In genomic region chr7:28938654-28939053, GRCm38 (mm10) we compare ENCODE assay signal across 14 mouse cellular contexts. TPM values are rescaled to one million over a fixed set of nuclear protein-coding genes. Genes with fewer than 3 reads are reported as not detected.
A peak's percentile ranks its signal among the peaks of the same experiment; 100 is the strongest.
DNase-seq lines count a peak whose midpoint lies in the region; ATAC-seq and TF ChIP-seq lines count a peak whose summit lies in the region.
"Had no signal": no experiment of that assay in that cellular context is flagged by ENCODE, and none has a peak within 500 bp of the region (broad histone marks: within the 10 kb centered on the region; RNA-seq: fewer than 3 reads in every experiment).

No protein-coding gene starts in this region.

- peak overlapping the region; percentile 63; the same call in 1 of the 2 replicates for H3K9ac ChIP-seq in heart, embryonic 12.5 days
- H3K9ac ChIP-seq in lung, postnatal 0 days (replicated peaks; ENCODE audit: low read depth) = no peak overlapping the region
- 0 out of 2 replicates have a peak overlapping the region, but pooled peaks have one; percentile 20 for H3K9ac ChIP-seq in heart, embryonic 15.5 days
- no peak overlapping the region for H3K9ac ChIP-seq in stomach, embryonic 14.5 days (replicated peaks; ENCODE audit: low read depth, low read length)

- H3K27me3 ChIP-seq in heart, embryonic 12.5 days (replicated peaks) = no peaks in the 10 kb centered on the region
- no peaks in the 10 kb centered on the region for H3K27me3 ChIP-seq in lung, postnatal 0 days (replicated peaks; ENCODE audit: insufficient read depth, low read length)
- no peaks in the 10 kb centered on the region for H3K27me3 ChIP-seq in heart, embryonic 15.5 days
- no peaks in the 10 kb centered on the region for H3K27me3 ChIP-seq in stomach, embryonic 14.5 days (ENCODE audit: control insufficient read depth, insufficient read depth, low read length)
- H3K27me3 ChIP-seq: CH12.LX had no signal

- TF ChIP-seq EP300 in lung, postnatal 0 days (IDR thresholded peaks at IDR 0.05) = no peak

- H3K36me3 ChIP-seq in heart, embryonic 12.5 days = peaks cover 27% of the 10 kb centered on the region
- H3K36me3 ChIP-seq in lung, postnatal 0 days (ENCODE audit: insufficient read depth, low read length) = 0 out of 2 replicates have a peak, but pooled peaks cover 5% of the 10 kb centered on the region
- H3K36me3 ChIP-seq in heart, embryonic 15.5 days = no peaks in the 10 kb centered on the region
- no peaks in the 10 kb centered on the region; the same call in 1 of the 2 replicates for H3K36me3 ChIP-seq in stomach, embryonic 14.5 days (ENCODE audit: control insufficient read depth, insufficient read depth, low read length)

- DNase-seq in heart, postnatal 10 days = no peak
- DNase-seq in lung, postnatal 0 days (ENCODE audit: low spot score) = no peak
- DNase-seq in lung, postnatal 14 days = no peak
- DNase-seq in natural killer cell, adult 2 months (ENCODE audit: low spot score in 2 of 2) = no peak
- DNase-seq in cerebellum, adult 11-12 months = no peak
- DNase-seq: adrenal gland, postnatal 36 days; embryo, embryonic 11 days; gastrocnemius, postnatal 36 days; retina, postnatal 1 day had no signal

- TF ChIP-seq CTCF in lung, postnatal 0 days (IDR thresholded peaks at IDR 0.05) = peak; percentile 48

- H3K9me3 ChIP-seq in heart, embryonic 12.5 days (replicated peaks) = no peaks in the 10 kb centered on the region
- no peaks in the 10 kb centered on the region for H3K9me3 ChIP-seq in lung, postnatal 0 days (ENCODE audit: low read length)
- no peaks in the 10 kb centered on the region for H3K9me3 ChIP-seq in heart, embryonic 15.5 days (replicated peaks)
- no peaks in the 10 kb centered on the region for H3K9me3 ChIP-seq in stomach, embryonic 14.5 days (ENCODE audit: control insufficient read depth, low read depth, low read length)

- peak overlapping the region; percentile 95 for H3K27ac ChIP-seq in heart, embryonic 12.5 days (ENCODE audit: poor library complexity, severe bottlenecking)
- H3K27ac ChIP-seq in lung, postnatal 0 days (ENCODE audit: low read length) = 0 out of 2 replicates have a peak overlapping the region, but pooled peaks have one; percentile 77
- H3K27ac ChIP-seq in heart, embryonic 15.5 days = peak overlapping the region; percentile 97
- H3K27ac ChIP-seq in stomach, embryonic 14.5 days (ENCODE audit: low read length) = peak overlapping the region; percentile 6; the same call in 1 of the 2 replicates

- H3K4me1 ChIP-seq in heart, embryonic 12.5 days (replicated peaks) = peaks cover 99% of the 10 kb centered on the region
- peaks cover 36% of the 10 kb centered on the region; the same call in 1 of the 2 replicates for H3K4me1 ChIP-seq in lung, postnatal 0 days (ENCODE audit: insufficient read depth, low read depth, low read length)
- H3K4me1 ChIP-seq in heart, embryonic 15.5 days (replicated peaks) = peaks cover 93% of the 10 kb centered on the region
- peaks cover 52% of the 10 kb centered on the region for H3K4me1 ChIP-seq in stomach, embryonic 14.5 days (ENCODE audit: control insufficient read depth, insufficient read depth, low read length)

- WGBS in heart, embryonic 12.5 days = 76% methylated on average over 4 of the region's 4 CpGs
- 82% methylated on average over 4 of the region's 4 CpGs for WGBS in lung, postnatal 0 days
- WGBS in heart, embryonic 15.5 days = 72% methylated on average over 4 of the region's 4 CpGs
- 77% methylated on average over 4 of the region's 4 CpGs for WGBS in stomach, embryonic 14.5 days

- no peak for ATAC-seq in heart, embryonic 12.5 days (ENCODE audit: insufficient number of reproducible peaks, low FRiP score)
- 0 out of 2 replicates have a peak, but pooled peaks have one; percentile 9 for ATAC-seq in lung, postnatal 0 days
- ATAC-seq in heart, embryonic 15.5 days (replicated peaks; ENCODE audit: insufficient number of reproducible peaks, insufficient read depth, low FRiP score, low read depth) = no peak
- ATAC-seq in stomach, embryonic 14.5 days (ENCODE audit: insufficient number of reproducible peaks, insufficient read depth, low FRiP score, low read depth) = no peak

- H3K4me2 ChIP-seq in heart, embryonic 12.5 days = no peak overlapping the region
- no peak overlapping the region for H3K4me2 ChIP-seq in lung, postnatal 0 days (replicated peaks; ENCODE audit: low read depth, low read length)
- no peak overlapping the region for H3K4me2 ChIP-seq in heart, embryonic 15.5 days
- no peak overlapping the region for H3K4me2 ChIP-seq in stomach, embryonic 14.5 days (replicated peaks; ENCODE audit: low read depth, low read length)
- H3K4me2 ChIP-seq: midbrain, embryonic 11.5 days had no signal

- intact Hi-C loops in heart, postnatal 10 days (cut with DNase I) = loop anchor here (5.0 kb wide), 1 partner anchor 34 kb away; no protein-coding TSS in a partner anchor

- H3K4me3 ChIP-seq in heart, embryonic 12.5 days = no peak overlapping the region
- no peak overlapping the region for H3K4me3 ChIP-seq in lung, postnatal 0 days (ENCODE audit: low read depth, low read length)
- no peak overlapping the region for H3K4me3 ChIP-seq in heart, embryonic 15.5 days
- H3K4me3 ChIP-seq in stomach, embryonic 14.5 days (ENCODE audit: low read depth, low read length) = no peak overlapping the region

RNA-seq across cellular contexts. Expression of gene Actn4, which starts 23.5 kb away (rescaled TPM):
- 317 and 318 TPM in 2 replicates for polyA plus RNA-seq in heart, embryonic 12.5 days (2016; fragmentation: Nextera tagmentation; extraction: Ambion mirVana)
- 100 to 1,000 TPM; 173 to 174 TPM for total RNA-seq in heart, postnatal 10 days (2021)
- polyA plus RNA-seq in lung, postnatal 0 days (2015; fragmentation: Nextera tagmentation; extraction: Ambion mirVana) = 202 and 218 TPM in 2 replicates
- polyA plus RNA-seq in heart, embryonic 15.5 days (2015; fragmentation: Nextera tagmentation; extraction: Ambion mirVana) = 236 and 281 TPM in 2 replicates
- polyA plus RNA-seq in stomach, embryonic 14.5 days (2014; fragmentation: Nextera tagmentation; extraction: Ambion mirVana) = 272 and 280 TPM in 2 replicates

RNA-seq across cellular contexts. Expression of gene Eif3k, which starts 43.0 kb away (rescaled TPM):
- polyA plus RNA-seq in heart, embryonic 12.5 days (2016; fragmentation: Nextera tagmentation; extraction: Ambion mirVana) = 254 and 255 TPM in 2 replicates
- total RNA-seq in heart, postnatal 10 days (2021) = 100 to 1,000 TPM; 185 to 188 TPM
- 287 and 294 TPM in 2 replicates for polyA plus RNA-seq in lung, postnatal 0 days (2015; fragmentation: Nextera tagmentation; extraction: Ambion mirVana)
- 239 and 261 TPM in 2 replicates for polyA plus RNA-seq in heart, embryonic 15.5 days (2015; fragmentation: Nextera tagmentation; extraction: Ambion mirVana)
- 413 and 444 TPM in 2 replicates for polyA plus RNA-seq in stomach, embryonic 14.5 days (2014; fragmentation: Nextera tagmentation; extraction: Ambion mirVana)

RNA-seq across cellular contexts. Expression of gene Map4k1, which starts 43.2 kb away (rescaled TPM):
- polyA plus RNA-seq in heart, embryonic 12.5 days (2016; fragmentation: Nextera tagmentation; extraction: Ambion mirVana) = 5.8 and 6.5 TPM in 2 replicates
- total RNA-seq in heart, postnatal 10 days (2021) = 1 to 10 TPM; 2.0 to 2.2 TPM
- 2.0 and 3.5 TPM in 2 replicates for polyA plus RNA-seq in lung, postnatal 0 days (2015; fragmentation: Nextera tagmentation; extraction: Ambion mirVana)
- 2.8 and 7.6 TPM in 2 replicates for polyA plus RNA-seq in heart, embryonic 15.5 days (2015; fragmentation: Nextera tagmentation; extraction: Ambion mirVana)
- polyA plus RNA-seq in stomach, embryonic 14.5 days (2014; fragmentation: Nextera tagmentation; extraction: Ambion mirVana) = 8.5 and 11.3 TPM in 2 replicates

RNA-seq across cellular contexts. Expression of gene Capn12, which starts 57.4 kb away (rescaled TPM):
- 0.17 and 0.27 TPM in 2 replicates for polyA plus RNA-seq in heart, embryonic 12.5 days (2016; fragmentation: Nextera tagmentation; extraction: Ambion mirVana)
- total RNA-seq in heart, postnatal 10 days (2021) = under 1 TPM; 0.26 to 0.47 TPM
- polyA plus RNA-seq in lung, postnatal 0 days (2015; fragmentation: Nextera tagmentation; extraction: Ambion mirVana) = 0.27 and 0.33 TPM in 2 replicates
- polyA plus RNA-seq in heart, embryonic 15.5 days (2015; fragmentation: Nextera tagmentation; extraction: Ambion mirVana) = 0.33 and 0.42 TPM in 2 replicates
- polyA plus RNA-seq in stomach, embryonic 14.5 days (2014; fragmentation: Nextera tagmentation; extraction: Ambion mirVana) = 0.67 and 1.1 TPM in 2 replicates

Comparison
In these comparisons a context has a peak if more than half of its experiments do, and no peak if none do; other contexts are left out.
1. H3K27ac ChIP-seq: peak in every context shown above with its lines; median percentile 97 in heart, embryonic 15.5 days; 95 in heart, embryonic 12.5 days; 77 in lung, postnatal 0 days; 6 in stomach, embryonic 14.5 days.
2. H3K9ac ChIP-seq: peak in heart, embryonic 12.5 days (single experiment) and heart, embryonic 15.5 days (single experiment); none in lung, postnatal 0 days (single experiment) and stomach, embryonic 14.5 days (single experiment).